Mouse (Mus musculus): ENCODE data around the gene Hnrnpl. TPM values are rescaled to one million over a fixed set of nuclear protein-coding genes. Genes with fewer than 3 reads are reported as not detected.
A peak's percentile ranks its signal among the peaks of the same experiment; 100 is the strongest.

The Hnrnpl gene
- total RNA-seq, 2 experiments from 2014 or later, result 111 to 131 TPM

DNA sequence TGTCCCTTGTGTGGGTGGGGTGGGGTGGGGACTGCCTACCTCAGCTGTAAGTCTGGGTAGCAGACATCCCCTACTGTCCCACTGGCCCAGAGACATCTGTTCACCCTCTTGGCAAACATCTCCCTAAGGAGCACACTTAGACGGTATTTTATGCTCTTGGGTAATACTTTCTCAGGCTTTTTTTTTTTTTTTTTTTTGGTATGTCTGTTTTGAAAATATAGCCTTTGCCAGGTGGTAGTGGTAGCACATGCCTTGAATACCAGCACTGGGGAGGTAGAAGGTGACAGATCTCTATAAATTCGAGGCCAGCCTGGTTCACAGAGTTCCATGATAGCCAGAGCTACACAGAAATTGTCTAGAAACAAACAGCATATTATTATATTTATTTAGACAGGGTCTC lies 15.6 kb downstream of the Hnrnpl start:
- no peak for DNase-seq
- intact Hi-C loops (cut with DNase I), result loop anchor here (2.0 kb wide), 1 partner anchor 15 kb away; the partner anchor contains the start of gene Hnrnpl

DNA sequence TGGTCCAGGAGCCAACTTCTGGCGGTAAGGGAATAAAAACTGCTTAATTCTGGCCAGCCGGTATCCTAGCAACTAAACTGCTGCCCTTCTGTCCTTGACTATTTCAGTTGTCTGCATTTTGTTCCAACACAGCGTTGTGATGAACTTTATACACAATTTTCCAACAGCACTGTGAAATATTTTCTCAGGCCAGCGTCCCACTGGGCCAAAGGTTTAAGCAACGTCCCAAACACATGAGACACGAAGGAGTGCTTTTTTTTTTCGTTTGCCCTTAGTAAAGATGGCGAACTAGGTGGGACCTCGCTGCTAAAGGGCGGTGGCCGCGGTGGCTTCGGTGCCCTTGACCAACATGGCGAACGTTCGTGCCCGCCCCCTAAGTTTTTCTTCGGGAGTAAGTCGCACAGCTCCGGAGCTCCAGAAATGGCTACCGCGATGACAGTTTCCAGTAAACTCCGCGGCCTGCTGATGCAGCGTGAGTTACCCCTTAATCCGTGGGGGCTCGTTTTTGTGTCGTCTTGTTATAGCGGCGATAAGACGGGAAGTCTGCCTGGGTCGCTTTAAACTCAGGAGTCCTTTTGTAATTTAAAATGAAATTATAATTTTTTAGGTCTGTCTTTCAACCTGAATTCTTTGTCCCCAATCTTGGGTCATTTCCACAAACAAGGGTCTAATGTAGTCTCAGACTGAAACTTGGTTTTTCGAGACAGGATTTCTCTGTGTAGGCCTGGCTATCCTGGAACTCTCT lies 16.8 kb downstream of the Hnrnpl start, which contains the start of gene Ech1:
Gene Ech1, plus strand, starts transcription at position 277 of the 745 bp plus-strand sequence.
- intact Hi-C loops (cut with DNase I), result loop anchor here (2.0 kb wide), 1 partner anchor 16 kb away; the partner anchor contains the start of gene Hnrnpl

DNA sequence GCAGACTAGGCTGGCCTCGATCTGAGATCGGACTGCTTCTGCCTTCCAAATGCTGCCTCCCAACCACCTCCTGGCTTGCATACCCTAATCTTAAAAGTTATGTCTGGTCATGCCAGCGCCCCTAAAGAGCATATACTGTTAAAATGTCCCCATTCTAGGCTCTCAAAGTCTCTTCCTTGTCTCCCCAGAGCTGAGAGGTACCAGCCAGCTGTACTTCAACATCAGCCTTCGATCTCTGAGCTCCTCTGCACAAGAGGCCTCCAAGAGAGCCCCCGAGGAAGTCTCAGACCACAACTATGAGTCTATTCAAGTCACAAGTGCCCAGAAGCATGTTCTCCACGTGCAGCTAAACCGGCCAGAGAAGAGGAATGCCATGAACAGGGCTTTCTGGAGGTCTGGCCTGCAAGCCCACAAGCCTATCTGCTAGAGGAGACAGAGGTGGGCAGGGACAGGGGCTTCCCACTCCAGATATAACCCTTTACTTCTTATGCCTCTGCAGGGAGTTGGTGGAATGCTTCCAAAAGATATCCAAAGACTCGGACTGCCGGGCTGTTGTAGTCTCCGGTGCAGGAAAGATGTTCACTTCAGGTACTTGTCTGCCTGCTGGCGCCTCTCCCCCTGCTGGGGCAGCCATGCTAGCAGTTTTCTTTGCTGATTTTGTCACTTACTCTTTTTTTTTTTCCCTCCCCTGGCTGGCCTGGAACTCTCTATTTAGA lies 17.5 kb downstream of the Hnrnpl start:
- DNase-seq, result no peak
- intact Hi-C loops (cut with DNase I), result loop anchor here (2.0 kb wide), 2 partner anchors 15 to 17 kb away; partner anchors contain the start of gene Hnrnpl

More for the DNA sequence above, 16.8 kb downstream of the Hnrnpl start, which contains the start of gene Ech1:
- DNase-seq, result peak; percentile 88 to 91

DNA sequence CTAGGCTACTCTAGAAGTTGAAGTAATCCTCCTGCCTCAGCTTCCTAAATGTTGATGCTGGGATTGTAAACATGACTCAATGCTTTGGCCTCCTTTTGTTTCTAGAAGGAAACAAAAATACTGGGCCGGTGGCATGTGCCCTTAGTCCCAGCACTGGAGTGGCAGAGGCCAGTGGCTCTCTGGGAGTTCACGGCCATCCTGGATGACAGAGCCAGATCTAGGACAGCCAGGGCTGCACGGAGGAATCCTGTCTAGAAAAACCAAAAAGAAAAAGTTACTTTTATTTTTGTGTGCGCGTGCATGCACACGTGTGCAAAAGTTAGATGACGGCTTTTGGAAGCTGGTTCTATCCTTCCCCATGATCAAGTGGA lies 18.0 kb downstream of the Hnrnpl start:
- no peak for DNase-seq
- intact Hi-C loops (cut with DNase I), result loop anchor here (2.0 kb wide), 1 partner anchor 14 kb away; no protein-coding TSS in a partner anchor

DNA sequence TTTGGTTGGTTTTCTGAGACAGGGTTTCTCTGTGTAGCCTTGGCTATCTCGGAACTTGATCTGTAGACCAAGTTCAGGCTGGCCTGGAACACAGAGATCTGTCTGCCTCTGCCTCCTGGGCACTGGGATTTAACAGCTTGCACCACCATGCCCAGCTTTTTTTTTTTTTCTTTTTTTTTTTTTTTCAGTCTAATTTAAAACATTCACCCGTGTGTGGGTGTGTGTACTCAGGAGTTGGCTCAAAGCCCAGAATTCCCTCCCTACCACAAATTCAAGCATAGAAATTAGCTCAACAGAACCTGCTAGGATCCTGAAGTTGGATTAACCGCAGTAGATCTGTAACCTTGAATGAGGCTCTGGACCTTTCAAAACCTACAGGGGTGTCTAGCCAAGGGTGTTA lies 19.0 kb downstream of the Hnrnpl start:
- intact Hi-C loops (cut with DNase I), result loop anchor here (2.0 kb wide), 1 partner anchor 13 kb away; no protein-coding TSS in a partner anchor
- DNase-seq, result no peak

DNA sequence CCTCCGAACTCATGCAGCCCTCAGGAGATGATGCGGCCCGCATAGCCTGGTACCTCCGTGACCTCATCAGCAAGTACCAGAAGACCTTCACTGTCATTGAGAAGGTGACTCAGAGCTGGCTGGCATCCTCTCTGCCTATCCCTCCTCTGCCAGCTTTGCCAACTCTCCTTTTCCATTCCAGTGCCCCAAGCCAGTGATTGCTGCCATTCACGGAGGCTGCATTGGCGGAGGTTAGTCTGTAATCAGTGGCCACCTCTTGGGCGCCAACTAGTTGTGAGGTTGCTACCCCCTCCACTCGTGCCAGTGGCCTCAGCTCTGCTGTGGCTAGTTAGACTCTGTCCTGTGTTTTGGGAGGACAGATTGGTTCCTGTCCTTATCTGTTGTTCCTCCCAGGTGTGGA lies 21.5 kb downstream of the Hnrnpl start:
- intact Hi-C loops (cut with DNase I), result no loop called here
- no peak for DNase-seq

DNA sequence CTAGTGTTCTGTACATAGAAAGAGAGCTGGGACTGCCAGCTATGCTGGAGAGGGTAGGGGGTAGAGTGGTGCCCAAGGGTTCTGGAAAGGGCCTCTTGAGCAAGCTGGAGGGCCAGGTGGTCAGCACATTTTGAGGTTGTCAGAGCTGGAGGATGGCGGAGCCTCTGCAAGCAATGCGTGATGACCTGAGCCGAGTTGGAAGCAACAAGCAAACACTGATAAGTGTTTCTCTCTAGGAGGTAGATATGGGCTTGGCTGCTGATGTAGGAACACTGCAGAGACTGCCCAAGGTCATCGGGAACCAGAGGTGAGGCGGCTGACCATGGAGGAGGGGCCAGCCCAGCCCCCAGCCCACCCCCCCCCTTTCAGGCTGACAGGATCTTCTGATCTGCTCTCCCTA lies 22.6 kb downstream of the Hnrnpl start:
- intact Hi-C loops (cut with DNase I), result no loop called here

DNA sequence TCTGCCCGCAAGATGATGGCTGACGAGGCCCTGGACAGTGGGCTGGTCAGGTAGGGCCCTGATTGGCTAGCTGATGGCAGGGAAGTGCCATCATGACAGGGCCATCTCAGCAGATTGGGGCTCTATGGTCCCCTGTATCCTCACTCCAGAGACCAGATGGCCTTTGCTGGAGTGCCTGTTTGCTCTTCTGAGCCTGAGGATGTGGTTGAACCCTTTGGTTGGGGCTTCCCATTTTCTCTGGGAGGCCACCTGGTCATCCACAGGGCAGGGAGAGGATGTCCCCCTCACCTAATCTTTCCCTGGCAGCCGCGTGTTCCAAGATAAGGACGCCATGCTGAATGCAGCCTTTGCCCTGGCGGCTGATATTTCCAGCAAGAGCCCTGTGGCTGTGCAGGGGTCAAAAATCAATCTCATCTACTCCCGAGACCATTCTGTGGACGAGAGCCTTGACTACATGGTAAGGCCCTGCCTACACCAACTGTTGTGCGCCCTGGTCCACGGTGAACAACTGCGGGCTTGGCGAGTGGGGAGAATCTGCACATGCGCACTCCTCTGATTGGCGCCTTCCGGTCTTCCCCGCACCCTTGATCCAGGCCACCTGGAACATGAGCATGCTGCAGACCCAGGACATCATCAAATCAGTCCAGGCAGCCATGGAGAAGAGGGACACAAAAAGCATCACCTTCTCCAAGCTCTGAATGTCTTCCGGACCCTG lies 23.2 kb downstream of the Hnrnpl start:
- intact Hi-C loops (cut with DNase I), result no loop called here
- DNase-seq, result no peak

More for the DNA sequence above, 22.6 kb downstream of the Hnrnpl start:
- DNase-seq, result no peak

DNA sequence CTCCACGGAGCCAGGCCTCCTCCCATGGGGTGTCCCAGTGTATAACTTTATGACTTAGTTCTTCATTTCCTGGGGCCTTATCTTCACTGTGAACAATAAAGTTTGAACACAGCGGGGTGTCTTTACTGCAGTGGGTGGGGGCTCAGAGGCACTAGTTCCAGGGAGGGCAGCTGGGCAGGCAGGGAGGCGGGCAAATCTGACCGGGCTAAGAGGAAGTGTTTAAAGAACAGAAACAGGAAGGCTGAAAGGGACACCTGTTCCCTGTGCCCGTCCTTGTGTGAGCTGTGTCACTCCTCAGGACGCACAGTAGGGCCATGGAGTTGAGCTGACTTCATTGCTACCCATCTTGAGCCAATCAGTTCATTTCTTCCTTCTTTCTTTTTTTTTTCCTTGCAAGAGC lies 23.8 kb downstream of the Hnrnpl start:
- no peak for DNase-seq
- intact Hi-C loops (cut with DNase I), result no loop called here

DNA sequence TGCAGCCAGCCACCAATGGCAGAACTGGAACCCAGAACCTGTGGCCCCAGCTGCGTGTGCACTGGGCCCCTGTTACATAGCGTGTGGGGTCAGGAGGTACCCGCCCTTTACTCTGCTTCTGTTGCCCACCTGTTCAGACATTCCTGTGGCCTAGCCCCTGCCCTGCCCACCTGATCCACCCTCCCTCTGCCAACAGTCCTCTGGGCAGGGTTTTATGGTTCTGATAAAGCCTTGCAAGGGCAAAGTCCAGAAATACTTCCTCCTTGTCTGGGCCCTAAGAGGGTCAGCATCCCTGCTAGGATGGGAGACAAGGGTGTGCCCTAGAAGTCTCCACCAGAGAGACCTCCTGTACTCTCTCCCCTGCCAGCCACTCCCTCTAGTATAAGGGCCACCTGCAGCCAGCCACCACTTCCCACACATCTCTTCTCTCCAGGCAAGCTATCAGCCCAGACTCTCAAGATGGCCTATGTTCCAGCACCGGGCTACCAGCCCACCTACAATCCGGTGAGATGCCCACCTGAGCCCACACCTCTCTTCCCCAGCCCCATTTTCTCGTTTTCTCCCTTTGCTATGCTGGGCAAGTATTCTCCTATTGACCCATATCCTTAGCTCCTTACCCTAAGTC lies 25.5 kb downstream of the Hnrnpl start, which contains the start of gene Lgals4:
Gene Lgals4, plus strand, starts transcription at position 132 of the 625 bp plus-strand sequence.
- no peak for DNase-seq
- intact Hi-C loops (cut with DNase I), result no loop called here

DNA sequence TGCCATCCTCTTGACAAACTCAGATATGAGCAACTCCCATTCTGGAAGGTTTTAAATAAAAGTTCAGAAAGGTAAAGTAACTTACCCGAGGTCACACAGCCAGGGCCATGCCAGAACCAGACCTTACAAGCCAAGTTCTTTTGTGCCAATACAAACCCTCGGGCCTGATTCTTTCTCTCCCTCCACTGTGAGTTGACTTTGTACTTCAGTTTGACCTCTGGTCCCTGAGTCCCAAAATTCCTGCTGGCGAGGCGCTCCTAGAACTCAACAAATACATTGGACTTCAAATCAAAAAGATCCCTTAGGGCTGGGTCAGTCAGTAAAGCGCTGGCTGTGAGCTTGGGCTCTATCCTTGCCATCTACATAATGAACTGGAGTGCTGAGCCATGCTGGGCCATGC lies 28.6 kb downstream of the Hnrnpl start:
- intact Hi-C loops (cut with DNase I), result loop anchor here (1.0 kb wide), 1 partner anchor 34 kb away; no protein-coding TSS in a partner anchor
- DNase-seq, result no peak

DNA sequence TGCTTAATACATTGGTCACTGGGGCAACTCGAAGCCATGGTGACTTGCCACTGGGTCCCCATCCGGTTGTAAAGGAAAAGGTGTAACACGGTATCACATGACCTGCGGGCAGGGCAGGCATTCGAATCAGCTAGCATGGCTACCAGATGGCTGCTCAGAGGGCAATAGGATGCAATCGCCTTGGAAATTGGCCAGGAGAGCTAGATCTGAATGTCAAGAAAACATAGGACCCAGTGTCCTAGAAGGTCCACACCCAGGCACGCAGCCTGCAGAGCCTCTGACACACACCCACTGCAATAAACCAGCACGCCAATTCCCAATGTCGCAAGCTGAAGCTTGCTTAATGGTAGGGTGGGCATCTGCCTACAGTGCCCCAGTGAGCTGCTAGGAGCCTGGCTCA lies 30.0 kb downstream of the Hnrnpl start:
- intact Hi-C loops (cut with DNase I), result no loop called here
- DNase-seq, result no peak

DNA sequence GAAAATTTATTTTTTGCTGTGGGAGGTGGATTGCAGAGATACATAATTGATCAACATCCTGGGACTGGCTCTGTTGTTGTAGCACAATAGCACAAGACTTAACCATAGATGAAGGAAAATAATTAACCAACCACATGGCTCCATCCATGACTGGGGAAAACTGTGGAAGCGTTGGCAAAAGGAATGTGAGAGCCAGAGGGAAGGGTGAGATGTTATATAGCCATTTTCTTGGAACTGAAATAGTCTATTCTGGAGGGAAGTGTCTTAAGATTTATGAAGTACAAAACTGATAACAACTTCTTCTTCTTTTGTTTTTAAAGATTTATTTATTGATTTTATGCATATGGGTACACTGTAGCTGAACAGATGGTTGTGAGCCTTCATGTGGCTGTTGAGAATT lies 38.9 kb downstream of the Hnrnpl start:
- intact Hi-C loops (cut with DNase I), result no loop called here
- no peak for DNase-seq

DNA sequence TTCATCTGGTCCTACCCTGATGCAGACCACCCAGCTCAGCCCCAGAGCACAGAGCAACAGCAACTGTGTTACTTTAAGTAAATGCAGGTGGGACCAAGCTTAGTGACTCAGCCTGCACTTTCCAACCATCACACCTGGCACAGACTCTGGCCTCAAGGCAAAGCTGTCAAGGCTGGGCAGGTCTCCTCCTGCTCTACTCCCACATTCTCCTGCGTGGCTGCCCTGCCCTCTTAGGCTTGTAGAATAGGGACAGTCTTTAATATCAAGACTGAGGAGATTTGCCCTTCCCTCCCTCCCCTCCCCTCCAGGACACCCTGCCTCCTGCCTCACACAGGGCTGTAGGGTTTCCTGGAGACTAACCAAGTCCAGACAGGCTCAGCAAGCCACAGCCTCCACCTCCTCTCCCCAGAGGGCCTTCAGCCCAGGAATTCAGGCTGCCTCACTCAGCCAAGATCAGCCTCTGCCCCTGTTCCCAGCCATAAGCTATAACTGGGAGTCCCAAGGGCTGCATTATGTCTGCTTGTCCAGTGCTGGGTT lies 41.4 kb downstream of the Hnrnpl start:
- intact Hi-C loops (cut with DNase I), result no loop called here
- DNase-seq, result no peak

DNA sequence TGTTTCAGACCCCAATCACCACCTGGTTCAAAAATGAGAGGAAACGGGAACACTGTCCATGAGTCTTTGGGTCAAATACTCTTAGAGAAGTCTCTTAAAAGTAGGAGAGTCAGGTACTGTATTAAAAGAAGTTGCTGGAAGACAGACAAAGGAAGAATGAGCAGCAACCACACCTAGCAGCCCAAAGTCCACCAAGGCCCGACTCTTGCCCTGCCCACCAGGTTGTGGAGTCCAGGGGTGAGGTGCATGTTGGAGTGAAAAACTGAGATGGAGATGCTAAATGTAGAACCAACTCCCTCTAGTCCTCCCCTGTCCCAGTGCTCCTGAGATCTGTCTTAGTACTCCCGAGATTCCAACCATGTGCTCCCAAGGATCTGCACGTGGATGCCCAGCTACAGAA lies 42.3 kb downstream of the Hnrnpl start:
- intact Hi-C loops (cut with DNase I), result no loop called here
- DNase-seq, result no peak

DNA sequence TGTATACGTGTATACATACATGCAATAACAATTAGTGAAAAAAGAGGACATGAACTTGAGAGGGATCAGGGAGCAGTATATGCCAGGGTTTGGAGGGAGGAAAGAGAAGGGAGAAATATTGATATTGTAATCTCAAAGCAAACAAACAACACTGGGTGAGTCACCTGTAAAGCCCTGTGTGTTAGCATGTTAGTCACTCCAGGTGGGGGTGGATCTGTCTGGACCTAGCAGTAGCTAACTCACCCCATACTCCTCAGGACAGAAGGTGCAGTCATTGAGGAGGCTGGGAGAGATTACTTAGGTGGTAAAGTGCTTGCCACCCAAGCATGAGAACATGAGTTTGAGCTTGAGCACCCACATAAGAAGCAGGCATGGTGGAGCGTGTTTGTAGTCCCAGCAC lies 51.6 kb downstream of the Hnrnpl start:
- intact Hi-C loops (cut with DNase I), result no loop called here
- no peak for DNase-seq

DNA sequence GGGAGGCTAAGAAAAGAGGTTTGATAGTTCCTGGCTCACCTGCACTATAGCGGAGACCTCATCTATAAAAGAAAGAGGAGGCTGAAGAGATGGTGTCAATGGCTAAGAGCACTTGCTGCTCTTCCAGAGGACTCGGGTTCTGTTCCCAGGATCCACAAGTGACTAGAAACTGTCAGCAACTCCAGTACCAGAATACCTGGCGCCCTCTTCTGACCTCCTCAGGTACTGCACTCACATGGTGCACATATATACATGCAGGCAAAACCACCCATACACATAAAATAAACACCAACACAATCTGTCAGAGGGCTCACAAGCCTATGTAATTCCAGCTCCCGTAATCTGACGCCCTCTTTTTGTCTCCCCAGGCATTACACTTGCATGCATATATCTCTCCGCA lies 52.6 kb downstream of the Hnrnpl start:
- intact Hi-C loops (cut with DNase I), result no loop called here
- DNase-seq, result no peak

DNA sequence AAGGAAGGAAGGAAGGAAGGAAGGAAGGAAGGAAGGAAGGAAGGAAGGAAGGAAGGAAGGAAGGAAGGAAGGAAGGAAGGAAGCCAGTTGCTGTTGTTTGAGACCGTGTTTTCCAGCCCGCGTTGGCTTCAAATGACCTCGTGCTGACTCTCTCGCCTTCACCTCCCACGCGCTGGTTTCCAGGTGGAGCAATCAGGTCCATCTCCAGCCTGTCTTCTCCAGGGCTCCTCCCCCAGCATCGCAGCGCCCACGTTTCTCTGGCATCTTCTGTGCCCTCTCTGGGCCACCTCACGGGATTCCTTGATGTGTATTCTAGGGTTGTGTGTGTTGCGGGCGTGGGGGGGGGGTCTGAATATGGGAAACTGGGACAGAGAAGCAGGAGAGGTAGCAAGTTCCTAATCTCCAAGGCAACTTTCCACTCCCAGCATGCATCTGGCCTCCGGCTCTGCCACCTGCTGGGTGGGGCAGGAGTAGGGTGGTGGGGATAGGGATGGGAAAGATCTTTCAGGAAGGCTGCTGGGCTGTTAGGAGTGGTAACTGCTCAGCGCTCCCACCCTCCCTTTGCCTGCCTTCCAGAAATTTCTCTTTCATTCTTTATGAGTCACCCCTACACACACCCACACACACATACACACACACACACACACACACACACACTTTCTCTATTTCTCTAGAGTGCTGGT lies 54.6 kb downstream of the Hnrnpl start:
- DNase-seq, result no peak
- intact Hi-C loops (cut with DNase I), result no loop called here

DNA sequence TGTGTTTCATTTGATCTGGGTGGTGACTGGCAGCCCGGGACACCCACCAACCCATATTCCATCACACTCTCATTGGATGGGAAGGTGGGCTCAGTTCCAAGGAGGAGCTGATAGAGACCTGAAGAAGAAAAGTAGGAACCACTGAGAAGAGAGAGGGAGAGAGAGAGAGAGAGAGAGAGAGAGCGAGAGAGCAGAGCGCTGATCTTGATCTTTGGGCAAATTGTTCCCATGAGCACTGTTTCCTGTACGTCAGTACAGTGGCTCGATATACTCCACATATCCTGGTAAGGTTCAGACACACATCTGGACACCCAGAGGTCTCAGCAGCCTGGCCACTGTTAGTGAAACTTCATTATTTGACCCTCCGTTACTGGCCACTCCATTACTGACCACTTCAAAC lies 55.2 kb downstream of the Hnrnpl start, which contains the start of gene Lgals7:
Gene Lgals7, plus strand, starts transcription at position 314 of the 400 bp plus-strand sequence.
- intact Hi-C loops (cut with DNase I), result no loop called here
- no peak for DNase-seq
